Mouse (Mus musculus) lung, embryonic 14.5 days (tissue): ENCODE measurements at regions not wholly inside any gene's neighbourhood (a gene's known extent, or its start where the extent isn't known, plus 50 kb on each side); places are given as distances from the start of the nearest gene placed in this dataset.

Experiments used
- ATAC-seq: fragments of 200-750 bp; cut with Nextera tagmentation; 2 replicates; pipeline ENCODE4 v1.8.0; 2017; ENCODE audit warnings: mild to moderate bottlenecking, moderate TSS enrichment, moderate library complexity; ENCODE audit not compliant: insufficient read depth
- DNase-seq: peaks from one replicate; pipeline ENCODE4 v3.0.0-alpha.2; 2015
- H3K27ac ChIP-seq: fragments of 300-500 bp; sonication (generic); 2 replicates; pipeline ENCODE4 v1.5.1; 2014; ENCODE audit warnings: low read depth, mild to moderate bottlenecking, moderate library complexity
- H3K27me3 ChIP-seq: fragments of 300-500 bp; sonication (generic); 2 replicates; pipeline ENCODE4 v1.6.1; 2014; ENCODE audit warnings: low read length, control low read depth; ENCODE audit not compliant: insufficient read depth
- H3K36me3 ChIP-seq: fragments of 300-500 bp; sonication (generic); 2 replicates; pipeline ENCODE4 v1.6.1; 2014; ENCODE audit warnings: control low read depth; ENCODE audit not compliant: insufficient read depth
- H3K4me1 ChIP-seq: fragments of 300-500 bp; sonication (generic); 2 replicates; pipeline ENCODE4 v1.6.1; 2014; ENCODE audit warnings: antibody characterized with exemption, control low read depth; ENCODE audit not compliant: insufficient read depth
- H3K4me2 ChIP-seq: fragments of 300-500 bp; sonication (generic); 2 replicates; pipeline ENCODE4 v1.6.1; 2014; ENCODE audit warnings: mild to moderate bottlenecking
- H3K4me3 ChIP-seq: fragments of 300-500 bp; sonication (generic); 2 replicates; pipeline ENCODE4 v1.5.1; 2014; ENCODE audit warnings: low read depth, low read length
- H3K9ac ChIP-seq: fragments of 300-500 bp; sonication (generic); 2 replicates; pipeline ENCODE4 v1.6.1; 2014
- H3K9me3 ChIP-seq: fragments of 300-500 bp; sonication (generic); 2 replicates; pipeline ENCODE4 v1.6.1; 2016; ENCODE audit warnings: low read depth, low read length, control low read depth
- CTCF ChIP-seq: IDR thresholded peaks from 2 replicates; pipeline ENCODE4 v1.5.1; 2016; ENCODE audit warnings: antibody characterized with exemption, low read depth
- WGBS: fragments of 180-500 bp; shearing (Covaris S2); extraction: QIAGEN DNeasy Blood & Tissue Kit; methylation state at CpG from one replicate; pipeline ENCODE4 v1.1.7; 2014; 5-methylcytosine and 5-hydroxymethylcytosine counted together

GRCm38 (mm10) chr19:26093844-26094243 lies 421.6 kb downstream of the Dmrt2 start:
- Histone ChIP-seq H3K4me1 (no peaks in the 10 kb centered on the region), H3K4me3 (no peak overlapping the region), H3K36me3 (no peaks in the 10 kb centered on the region), H3K27ac (no peak overlapping the region), H3K9me3 (no peaks in the 10 kb centered on the region), H3K4me2 (no peak overlapping the region), H3K27me3 (no peaks in the 10 kb centered on the region), H3K9ac (no peak overlapping the region)
- no peak for TF ChIP-seq CTCF
- DNase-seq, result no peak
- ATAC-seq, result no peak
- WGBS, result 92% methylated on average over 1 of the region's 1 CpGs

- no peak for ATAC-seq
These were observed 442.1 kb downstream of the Dmrt2 start for GRCm38 (mm10) chr19:26114326-26114725.

GRCm38 (mm10) chr19:26128423-26128822 lies 456.2 kb downstream of the Dmrt2 start:
- Histone ChIP-seq H3K27me3 (no peaks in the 10 kb centered on the region), H3K4me3 (no peak overlapping the region), H3K9ac (no peak overlapping the region), H3K4me1 (no peaks in the 10 kb centered on the region), H3K36me3 (no peaks in the 10 kb centered on the region), H3K4me2 (no peak overlapping the region), H3K27ac (no peak overlapping the region), H3K9me3 (no peaks in the 10 kb centered on the region)
- 60% methylated on average over 2 of the region's 2 CpGs for WGBS
- TF ChIP-seq CTCF, result no peak
- no peak for ATAC-seq
- DNase-seq, result no peak

More at GRCm38 (mm10) chr19:26114326-26114725, 442.1 kb downstream of the Dmrt2 start:
- no peaks in the 10 kb centered on the region for H3K27me3 ChIP-seq
- H3K36me3 ChIP-seq, result no peaks in the 10 kb centered on the region
- H3K4me1 ChIP-seq, result no peaks in the 10 kb centered on the region
- no peak overlapping the region for H3K4me2 ChIP-seq
- H3K9me3 ChIP-seq, result no peaks in the 10 kb centered on the region
- 73% methylated on average over 6 of the region's 6 CpGs for WGBS
- DNase-seq, result no peak
- no peak overlapping the region for H3K4me3 ChIP-seq
- H3K9ac ChIP-seq, result no peak overlapping the region
- H3K27ac ChIP-seq, result no peak overlapping the region
- TF ChIP-seq CTCF, result no peak

DNA sequence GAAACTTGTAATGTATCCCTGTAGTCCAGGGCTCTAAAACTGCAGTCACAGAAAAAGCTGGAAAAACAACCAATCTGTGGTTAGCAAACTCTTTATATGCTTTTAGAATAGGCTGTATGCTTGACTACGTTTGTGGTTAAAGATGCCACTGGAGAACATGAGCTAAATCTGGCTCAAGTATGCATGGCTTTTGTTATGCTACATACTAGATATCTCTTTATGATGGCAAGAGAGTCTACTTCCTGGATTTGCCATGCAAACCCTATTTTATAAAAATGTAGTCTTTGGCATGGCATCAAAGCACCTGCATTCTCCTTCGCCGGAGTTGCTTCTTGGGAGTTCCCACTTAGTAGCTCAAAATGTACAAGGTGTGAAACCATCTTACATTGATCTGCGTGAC lies 462.2 kb downstream of the Dmrt2 start:
- no peak for TF ChIP-seq CTCF
- ATAC-seq (no peak), DNase-seq (no peak)
- H3K27ac ChIP-seq, result no peak overlapping the region
- H3K4me1 ChIP-seq, result no peaks in the 10 kb centered on the region
- H3K9ac ChIP-seq, result no peak overlapping the region
- H3K27me3 ChIP-seq, result no peaks in the 10 kb centered on the region
- no peak overlapping the region for H3K4me3 ChIP-seq
- H3K36me3 ChIP-seq, result no peaks in the 10 kb centered on the region
- no peaks in the 10 kb centered on the region for H3K9me3 ChIP-seq
- H3K4me2 ChIP-seq, result no peak overlapping the region
- WGBS, result 67% methylated on average over 4 of the region's 4 CpGs

DNA sequence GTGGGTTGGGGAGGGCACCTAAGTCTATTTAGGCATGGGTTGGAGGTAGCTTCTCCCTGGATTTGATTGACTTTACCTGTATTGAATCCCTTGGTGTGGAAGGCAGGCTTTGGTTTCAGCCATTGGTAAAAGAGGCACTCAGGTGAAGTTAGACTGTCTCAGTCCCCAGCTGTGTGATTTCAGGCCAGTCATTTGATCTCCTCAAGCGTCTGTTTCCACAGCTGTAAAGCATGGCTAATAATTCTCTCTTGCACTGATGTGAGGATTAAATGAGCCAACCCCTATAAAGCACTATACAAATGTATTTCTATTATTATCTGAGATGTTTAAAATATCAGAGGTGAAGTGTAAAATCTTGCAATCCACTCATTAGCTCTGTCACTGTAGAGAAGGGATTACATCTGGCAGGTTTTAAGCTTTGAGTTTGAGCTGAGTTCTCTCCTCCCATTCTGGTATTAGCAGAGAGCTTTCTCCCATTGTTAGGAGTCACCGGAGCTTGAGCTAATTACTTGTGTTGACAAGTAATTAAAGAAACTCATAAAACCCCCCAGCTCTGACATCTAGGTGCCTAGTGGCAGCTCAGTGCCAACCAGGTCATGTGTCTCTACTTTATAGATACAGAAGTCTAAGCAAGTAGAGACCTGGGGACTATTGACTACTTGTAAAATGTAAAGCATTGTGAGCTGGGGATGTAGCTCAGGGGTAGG lies 463.3 kb downstream of the Dmrt2 start:
- WGBS, result 37% methylated on average over 2 of the region's 2 CpGs
- no peaks in the 10 kb centered on the region for H3K27me3 ChIP-seq
- TF ChIP-seq CTCF, result no peak
- DNase-seq (no peak), ATAC-seq (no peak)
- H3K9me3 ChIP-seq, result no peaks in the 10 kb centered on the region
- H3K27ac ChIP-seq, result no peak overlapping the region
- no peaks in the 10 kb centered on the region for H3K4me1 ChIP-seq
- H3K4me3 ChIP-seq, result no peak overlapping the region
- no peaks in the 10 kb centered on the region for H3K36me3 ChIP-seq
- no peak overlapping the region for H3K4me2 ChIP-seq
- no peak overlapping the region for H3K9ac ChIP-seq

GRCm38 (mm10) chr19:26140647-26141046 lies 464.2 kb upstream of the Smarca2 start:
- no peak overlapping the region for H3K4me2 ChIP-seq
- no peak overlapping the region for H3K27ac ChIP-seq
- peak; percentile 14 for DNase-seq
- ATAC-seq, result 0 out of 2 replicates have a peak, but pooled peaks have one; percentile 49
- no peak for TF ChIP-seq CTCF
- no peaks in the 10 kb centered on the region for H3K36me3 ChIP-seq
- H3K4me3 ChIP-seq, result no peak overlapping the region
- H3K9me3 ChIP-seq, result no peaks in the 10 kb centered on the region
- no peak overlapping the region for H3K9ac ChIP-seq
- H3K27me3 ChIP-seq, result no peaks in the 10 kb centered on the region
- 55% methylated on average over 2 of the region's 2 CpGs for WGBS
- no peaks in the 10 kb centered on the region for H3K4me1 ChIP-seq

DNA sequence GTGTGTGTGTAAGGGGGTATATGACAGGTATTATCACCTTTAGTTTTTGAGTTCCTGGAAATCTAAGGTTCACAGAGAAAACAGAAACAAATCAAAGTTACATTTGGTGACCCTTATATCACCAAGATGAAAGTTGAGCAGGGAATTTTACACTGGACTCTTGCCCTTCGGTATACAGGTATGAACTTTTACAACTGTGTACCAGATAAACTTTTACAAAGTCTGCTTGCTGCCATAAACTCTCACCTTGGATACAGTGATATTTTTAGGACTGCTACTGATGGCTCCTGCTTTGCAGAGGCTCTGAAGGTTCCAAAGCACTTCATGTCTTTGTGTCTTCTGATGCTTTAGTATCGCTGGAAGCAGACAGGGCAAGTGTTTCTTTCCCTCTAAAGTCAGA lies 461.3 kb upstream of the Smarca2 start:
- ATAC-seq (no peak), DNase-seq (no peak)
- WGBS, result 92% methylated on average over 2 of the region's 2 CpGs
- Histone ChIP-seq H3K36me3 (no peaks in the 10 kb centered on the region), H3K9ac (no peak overlapping the region), H3K4me1 (no peaks in the 10 kb centered on the region), H3K9me3 (no peaks in the 10 kb centered on the region), H3K4me3 (no peak overlapping the region), H3K27me3 (no peaks in the 10 kb centered on the region), H3K27ac (no peak overlapping the region), H3K4me2 (no peak overlapping the region)
- no peak for TF ChIP-seq CTCF
